Mouse (Mus musculus): Measurements from ENCODE around the gene Epsti1.

Epsti1 gene

GRCm38 (mm10) chr14:77921641-77922040 lies 17.6 kb downstream of the Epsti1 start:
- no peak for DNase-seq (ENCODE audit: extremely low read depth, low read depth, low spot score)

- no peak for DNase-seq (ENCODE audit: extremely low read depth, low read depth, low spot score)
Measured at GRCm38 (mm10) chr14:77923076-77923865, 19.2 kb downstream of the Epsti1 start.

GRCm38 (mm10) chr14:77925414-77925813 lies 21.4 kb downstream of the Epsti1 start:
- DNase-seq (ENCODE audit: extremely low read depth, low read depth, low spot score): no peak

DNA sequence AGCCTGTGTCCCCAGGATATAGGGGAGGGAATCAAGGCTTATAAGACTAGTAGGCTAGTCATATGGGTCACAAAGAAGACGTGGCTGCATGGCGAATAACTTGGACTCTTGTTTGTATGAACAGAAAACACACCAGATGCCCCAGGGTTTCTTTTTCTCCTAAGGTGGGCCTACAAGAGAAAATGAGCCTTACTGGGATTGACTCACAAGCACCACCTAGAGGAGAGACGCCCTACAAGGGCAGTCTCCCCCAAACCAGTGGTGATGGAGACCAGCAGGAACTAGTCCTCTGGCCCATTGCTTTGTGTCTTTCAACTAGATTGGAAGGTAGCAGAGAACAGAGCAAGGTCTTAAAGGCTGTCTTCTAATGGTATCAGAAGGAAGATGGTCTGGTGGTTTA lies 22.7 kb downstream of the Epsti1 start:
- no peak for DNase-seq (ENCODE audit: extremely low read depth, low read depth, low spot score)

DNA sequence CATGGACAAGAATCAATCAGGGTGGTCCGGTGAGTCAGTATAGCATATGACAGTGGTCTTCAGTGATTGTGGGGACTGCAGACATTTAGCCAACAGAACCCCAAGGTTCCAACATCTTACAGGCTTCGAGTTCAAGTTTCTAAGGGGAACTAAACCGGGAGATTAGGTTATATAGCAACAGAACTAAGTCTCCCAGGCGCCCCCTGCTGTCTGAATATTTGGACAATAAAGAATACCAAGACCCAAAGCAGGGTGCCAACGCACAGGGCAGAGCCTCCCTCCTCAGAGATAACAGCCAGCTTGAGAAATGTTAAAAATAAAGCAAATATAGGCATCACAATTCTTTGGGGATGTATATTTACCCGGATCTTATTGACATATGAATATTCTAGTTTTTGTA lies 24.0 kb downstream of the Epsti1 start:
- DNase-seq (ENCODE audit: extremely low read depth, low read depth, low spot score): peak; percentile 0

GRCm38 (mm10) chr14:77928653-77929052 lies 24.6 kb downstream of the Epsti1 start:
- no peak for DNase-seq (ENCODE audit: extremely low read depth, low read depth, low spot score)

- DNase-seq (ENCODE audit: extremely low read depth, low read depth, low spot score): no peak
Measured at GRCm38 (mm10) chr14:77929139-77929678, 25.2 kb downstream of the Epsti1 start.

- no peak for DNase-seq (ENCODE audit: extremely low read depth, low read depth, low spot score)
Measured at GRCm38 (mm10) chr14:77932150-77933047, 28.4 kb downstream of the Epsti1 start.

DNA sequence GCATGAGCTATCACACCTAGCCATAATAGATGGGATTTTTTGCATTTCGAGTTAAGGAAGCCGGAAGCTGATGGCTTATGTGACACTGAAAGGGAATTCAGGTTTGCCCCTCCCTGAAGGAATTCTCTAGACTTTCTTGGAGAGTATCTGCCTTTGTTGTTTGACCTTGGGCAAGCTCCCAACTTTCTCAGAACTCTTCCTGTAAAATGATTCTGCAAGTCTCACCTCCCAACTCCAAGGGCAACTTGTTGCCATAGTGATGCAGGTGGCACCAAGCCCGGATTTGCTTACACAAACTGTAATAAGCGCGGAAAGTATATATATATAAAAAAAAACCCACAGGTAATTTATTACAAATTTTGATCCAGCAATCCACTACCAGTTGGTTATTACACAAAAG lies 29.2 kb downstream of the Epsti1 start:
- DNase-seq (ENCODE audit: extremely low read depth, low read depth, low spot score): no peak

GRCm38 (mm10) chr14:77934431-77934830 lies 30.4 kb downstream of the Epsti1 start:
- no peak for DNase-seq (ENCODE audit: extremely low read depth, low read depth, low spot score)

DNA sequence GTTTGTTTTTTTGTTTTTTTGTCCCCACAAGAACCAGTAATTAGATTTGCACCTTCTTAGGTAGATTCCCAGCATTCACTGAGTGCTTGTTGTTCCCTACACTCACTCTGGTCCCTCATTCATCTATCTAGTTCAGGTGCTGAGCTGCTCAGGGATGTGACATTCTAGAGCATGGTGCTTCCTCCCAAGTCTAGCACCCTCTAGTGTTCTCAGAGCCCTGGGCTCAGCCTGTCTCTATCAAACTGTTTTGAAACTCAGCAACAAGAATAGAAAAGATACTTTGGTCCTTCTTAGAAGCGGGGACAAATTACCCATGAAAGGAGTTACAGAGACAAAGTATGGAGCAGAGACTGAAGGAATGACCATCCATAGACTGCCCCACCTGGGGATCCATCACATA lies 37.1 kb downstream of the Epsti1 start:
- DNase-seq (ENCODE audit: extremely low read depth, low read depth, low spot score): no peak

- DNase-seq (ENCODE audit: extremely low read depth, low read depth, low spot score): no peak
Measured at GRCm38 (mm10) chr14:77942235-77942634, 38.2 kb downstream of the Epsti1 start.

DNA sequence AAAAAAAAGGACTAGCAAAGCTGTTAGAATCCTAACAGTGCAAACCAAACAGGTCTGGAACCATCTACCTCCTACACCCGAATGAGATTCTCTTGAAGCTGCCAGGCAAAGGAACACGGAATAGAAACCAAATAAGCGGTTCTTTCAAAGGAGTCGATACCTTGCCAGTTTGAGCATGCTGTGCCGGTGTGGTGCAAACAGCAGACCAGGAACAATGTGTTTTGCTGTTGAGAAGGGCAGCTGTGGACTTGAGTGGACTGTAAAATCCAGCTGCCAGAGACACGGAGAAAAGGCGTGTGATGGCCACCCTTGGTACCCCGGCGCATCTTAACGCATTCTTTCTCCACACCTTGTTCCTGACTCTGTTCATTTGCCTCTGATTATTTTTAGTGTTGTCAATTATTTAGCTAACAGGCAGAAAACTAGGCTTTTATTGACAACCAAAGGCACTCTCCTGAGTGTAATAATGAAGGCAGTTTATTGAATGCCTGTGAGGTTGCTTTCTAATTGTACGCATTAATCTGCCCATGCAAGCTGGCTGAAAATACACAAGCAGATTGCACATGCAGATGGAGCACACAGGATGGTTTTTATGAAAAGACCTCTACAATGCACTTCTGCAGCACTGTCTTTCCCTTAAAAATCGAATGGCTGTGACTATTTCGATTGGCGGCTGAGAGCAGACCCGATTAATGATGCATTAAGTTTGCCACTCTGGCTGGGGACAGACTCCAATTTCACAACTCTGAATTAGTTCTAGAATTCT lies 38.9 kb downstream of the Epsti1 start:
- no peak for DNase-seq (ENCODE audit: extremely low read depth, low read depth, low spot score)

DNA sequence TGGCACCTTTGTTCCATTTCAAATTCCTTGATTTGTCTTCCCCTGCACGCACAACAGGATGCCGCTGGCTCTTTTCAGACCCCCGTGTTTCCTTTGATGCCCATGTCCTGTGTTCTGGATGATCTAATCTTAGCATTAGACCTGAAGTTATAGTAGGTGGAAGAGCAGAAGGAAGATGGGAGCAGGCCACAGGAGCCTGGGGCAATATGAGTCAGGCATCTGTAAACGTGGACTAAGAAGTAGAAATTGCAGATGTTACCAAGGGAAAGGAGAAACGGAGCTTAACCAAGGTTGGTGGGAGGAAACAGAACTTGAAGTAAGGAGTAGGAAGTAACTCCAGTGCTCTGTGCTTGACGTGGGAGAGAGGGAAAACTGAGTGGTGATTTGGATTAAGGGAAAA lies 57.7 kb downstream of the Epsti1 start:
- no peak for DNase-seq (ENCODE audit: extremely low read depth, low read depth, low spot score)

GRCm38 (mm10) chr14:77963525-77963924 lies 59.5 kb downstream of the Epsti1 start:
- no peak for DNase-seq (ENCODE audit: extremely low read depth, low read depth, low spot score)

GRCm38 (mm10) chr14:77971355-77971754 lies 67.3 kb downstream of the Epsti1 start:
- DNase-seq (ENCODE audit: extremely low read depth, low read depth, low spot score): no peak

- no peak for DNase-seq (ENCODE audit: extremely low read depth, low read depth, low spot score)
Measured at GRCm38 (mm10) chr14:77974221-77974620, 70.2 kb downstream of the Epsti1 start.

GRCm38 (mm10) chr14:77975702-77976101 lies 71.7 kb downstream of the Epsti1 start:
- no peak for DNase-seq (ENCODE audit: extremely low read depth, low read depth, low spot score)

DNA sequence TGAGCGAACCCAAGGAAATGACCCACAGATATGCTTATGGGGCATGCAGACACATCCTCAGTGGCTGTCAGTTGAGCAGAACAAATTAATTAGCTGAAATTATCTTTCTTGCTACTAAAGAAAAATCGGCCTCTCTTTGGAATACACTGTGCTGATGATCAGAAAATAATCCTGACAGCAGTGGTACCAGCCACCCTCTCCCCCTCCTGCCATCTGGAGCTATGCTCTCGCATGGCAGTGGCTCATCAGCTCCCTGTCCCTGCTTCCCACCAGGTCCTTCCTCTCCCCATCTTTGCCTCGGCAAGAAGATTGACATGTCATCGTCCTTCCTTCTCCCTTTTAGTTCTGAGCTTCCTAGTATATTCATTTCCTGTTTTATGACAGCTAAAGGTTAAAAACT lies 77.5 kb downstream of the Epsti1 start:
- no peak for DNase-seq (ENCODE audit: extremely low read depth, low read depth, low spot score)

DNA sequence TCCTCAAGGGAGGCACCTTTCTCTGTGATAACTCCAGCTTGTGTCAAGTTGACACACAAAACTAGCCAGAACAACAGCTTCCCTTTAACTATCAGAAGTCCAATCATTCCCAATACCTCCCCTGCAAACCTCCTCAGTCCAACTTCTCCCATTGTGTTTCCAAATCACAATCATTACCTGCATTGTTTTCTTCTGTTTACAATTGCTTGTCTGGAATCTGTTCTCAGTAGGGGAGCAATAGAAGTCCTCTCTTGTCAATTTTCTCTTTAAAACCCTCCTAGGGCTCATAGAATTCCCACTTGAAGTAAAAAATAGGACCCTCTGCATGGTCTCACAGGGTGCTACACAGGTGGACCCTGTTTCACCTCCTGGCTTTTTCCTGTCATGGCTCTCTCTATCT lies 93.7 kb downstream of the Epsti1 start:
- no peak for DNase-seq (ENCODE audit: extremely low read depth, low read depth, low spot score)

GRCm38 (mm10) chr14:78004486-78004885 lies 100.4 kb downstream of the Epsti1 start:
- no peak for DNase-seq (ENCODE audit: extremely low read depth, low read depth, low spot score)
